In the genomic region with DNA sequence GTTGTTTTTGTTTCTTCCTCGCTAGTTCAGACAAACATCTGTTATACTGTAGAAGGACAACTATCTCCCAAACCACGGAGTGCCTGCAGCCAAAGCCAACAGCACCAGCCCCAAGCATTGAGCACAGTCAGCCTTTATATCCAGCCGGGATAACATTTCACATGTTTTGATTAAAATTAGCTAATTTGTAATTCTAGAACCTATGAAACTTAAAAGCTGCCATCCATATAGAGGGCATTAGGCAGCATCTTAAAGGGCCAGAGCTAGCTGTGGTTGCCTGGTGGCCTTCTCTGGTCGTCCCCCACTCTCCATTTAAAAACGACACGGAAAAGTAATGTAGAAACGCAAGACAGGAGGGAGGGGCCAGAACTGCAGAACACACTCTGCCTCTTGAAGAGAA, we compare ENCODE assay signal across 9 mouse cellular contexts. TPM values are rescaled to one million over a fixed set of nuclear protein-coding genes. Genes with fewer than 3 reads are reported as not detected.
DNase-seq lines count a peak whose midpoint lies in the region; ATAC-seq and TF ChIP-seq lines count a peak whose summit lies in the region.
"Had no signal": no experiment of that assay in that cellular context is flagged by ENCODE, and none has a peak within 500 bp of the region (broad histone marks: within the 10 kb centered on the region; RNA-seq: fewer than 3 reads in every experiment).

No protein-coding gene starts in this region.

- no peak for ATAC-seq in forebrain, embryonic 14.5 days
- ATAC-seq in intestine, postnatal 0 days = no peak
- ATAC-seq in stomach, embryonic 14.5 days (ENCODE audit: insufficient number of reproducible peaks, insufficient read depth, low FRiP score, low read depth) = no peak
- no peak for ATAC-seq in liver, embryonic 12.5 days

- H3K36me3 ChIP-seq in forebrain, embryonic 14.5 days (ENCODE audit: control insufficient read depth, insufficient read depth, low read length) = no peaks in the 10 kb centered on the region
- H3K36me3 ChIP-seq in intestine, postnatal 0 days (ENCODE audit: control insufficient read depth, insufficient read depth) = no peaks in the 10 kb centered on the region
- no peaks in the 10 kb centered on the region for H3K36me3 ChIP-seq in stomach, embryonic 14.5 days (ENCODE audit: control insufficient read depth, insufficient read depth, low read length)
- H3K36me3 ChIP-seq in liver, embryonic 12.5 days = no peaks in the 10 kb centered on the region

- H3K4me2 ChIP-seq in forebrain, embryonic 14.5 days (ENCODE audit: low read length) = peak overlapping the region; percentile 92
- H3K4me2 ChIP-seq in intestine, postnatal 0 days (replicated peaks; ENCODE audit: low read depth) = peak overlapping the region; percentile 96; the same call in 1 of the 2 replicates
- H3K4me2 ChIP-seq in stomach, embryonic 14.5 days (replicated peaks; ENCODE audit: low read depth, low read length) = peak overlapping the region; percentile 91
- H3K4me2 ChIP-seq in liver, embryonic 12.5 days = no peak overlapping the region

- peak overlapping the region; percentile 91 for H3K4me3 ChIP-seq in layer of hippocampus, adult 2 months
- H3K4me3 ChIP-seq in forebrain, embryonic 14.5 days (ENCODE audit: low read depth, low read length) = peak overlapping the region; percentile 85
- H3K4me3 ChIP-seq in intestine, postnatal 0 days (ENCODE audit: low read depth, low read length) = peak overlapping the region; percentile 78; the same call in 1 of the 2 replicates
- H3K4me3 ChIP-seq in stomach, embryonic 14.5 days (ENCODE audit: low read depth, low read length) = peak overlapping the region; percentile 68; the same call in 1 of the 2 replicates
- no peak overlapping the region for H3K4me3 ChIP-seq in liver, embryonic 12.5 days

- H3K4me1 ChIP-seq in forebrain, embryonic 14.5 days (ENCODE audit: control insufficient read depth, insufficient read depth, low read length) = peaks cover 27% of the 10 kb centered on the region
- H3K4me1 ChIP-seq in intestine, postnatal 0 days (replicated peaks; ENCODE audit: control insufficient read depth, insufficient read depth, low read length) = no peaks in the 10 kb centered on the region
- peaks cover 9% of the 10 kb centered on the region; the same call in 1 of the 2 replicates for H3K4me1 ChIP-seq in stomach, embryonic 14.5 days (ENCODE audit: control insufficient read depth, insufficient read depth, low read length)
- 0 out of 2 replicates have a peak, but pooled peaks cover 9% of the 10 kb centered on the region for H3K4me1 ChIP-seq in liver, embryonic 12.5 days

- WGBS in forebrain, embryonic 14.5 days = 11% methylated on average over 7 of the region's 7 CpGs
- 12% methylated on average over 7 of the region's 7 CpGs for WGBS in intestine, postnatal 0 days
- WGBS in stomach, embryonic 14.5 days = 8% methylated on average over 7 of the region's 7 CpGs
- 6% methylated on average over 7 of the region's 7 CpGs for WGBS in liver, embryonic 12.5 days (ENCODE audit: insufficient replicate concordance)

- H3K9ac ChIP-seq in forebrain, embryonic 14.5 days (ENCODE audit: low read length) = peak overlapping the region; percentile 93; the same call in 1 of the 2 replicates
- H3K9ac ChIP-seq in intestine, postnatal 0 days (ENCODE audit: low read depth, low read length) = no peak overlapping the region
- no peak overlapping the region for H3K9ac ChIP-seq in stomach, embryonic 14.5 days (replicated peaks; ENCODE audit: low read depth, low read length)
- H3K9ac ChIP-seq in liver, embryonic 12.5 days = no peak overlapping the region

- no peaks in the 10 kb centered on the region for H3K9me3 ChIP-seq in forebrain, embryonic 14.5 days (replicated peaks; ENCODE audit: control insufficient read depth, low read length)
- no peaks in the 10 kb centered on the region for H3K9me3 ChIP-seq in intestine, postnatal 0 days (ENCODE audit: control insufficient read depth)
- no peaks in the 10 kb centered on the region for H3K9me3 ChIP-seq in stomach, embryonic 14.5 days (ENCODE audit: control insufficient read depth, low read depth, low read length)
- no peaks in the 10 kb centered on the region for H3K9me3 ChIP-seq in liver, embryonic 12.5 days (replicated peaks)

- no peaks in the 10 kb centered on the region for H3K27me3 ChIP-seq in forebrain, embryonic 14.5 days (replicated peaks; ENCODE audit: control insufficient read depth, insufficient read depth, low read length)
- H3K27me3 ChIP-seq in intestine, postnatal 0 days (replicated peaks; ENCODE audit: control insufficient read depth, insufficient read depth, low read length) = peaks cover 64% of the 10 kb centered on the region
- H3K27me3 ChIP-seq in stomach, embryonic 14.5 days (ENCODE audit: control insufficient read depth, insufficient read depth, low read length) = peaks cover 5% of the 10 kb centered on the region; the same call in 1 of the 2 replicates
- peaks cover 89% of the 10 kb centered on the region for H3K27me3 ChIP-seq in liver, embryonic 12.5 days (replicated peaks)

- TF ChIP-seq CTCF in layer of hippocampus, adult 2 months (conservative IDR thresholded peaks at IDR 0.05) = no peak
- TF ChIP-seq CTCF in intestine, postnatal 0 days (IDR thresholded peaks at IDR 0.05; ENCODE audit: low read depth) = no peak

- no peak for DNase-seq in layer of hippocampus, adult 2 months (ENCODE audit: low spot score in 2 of 2)
- no peak for DNase-seq in layer of hippocampus, adult 9-10 months (ENCODE audit: low spot score)
- DNase-seq in forebrain, embryonic 14.5 days (ENCODE audit: low spot score) = no peak
- no peak for DNase-seq in spleen, adult 12 weeks (ENCODE audit: low spot score)
- no peak for DNase-seq in gastrocnemius, adult 18-20 months (ENCODE audit: low spot score)
- DNase-seq: gastrocnemius, postnatal 10 days had no signal

- H3K27ac ChIP-seq in layer of hippocampus, adult 2 months = peak overlapping the region; percentile 33; the same call in 1 of the 2 replicates
- H3K27ac ChIP-seq in forebrain, embryonic 14.5 days (ENCODE audit: low read depth, low read length) = no peak overlapping the region
- no peak overlapping the region for H3K27ac ChIP-seq in intestine, postnatal 0 days (ENCODE audit: low read depth, low read length)
- no peak overlapping the region for H3K27ac ChIP-seq in stomach, embryonic 14.5 days (ENCODE audit: low read length)
- no peak overlapping the region for H3K27ac ChIP-seq in liver, embryonic 12.5 days

RNA-seq across cellular contexts. Expression of gene Sobp, which starts 2.3 kb away (rescaled TPM):
- total RNA-seq in layer of hippocampus, adult 2 months (2021) = 10 to 100 TPM; 83.3 to 83.8 TPM
- polyA plus RNA-seq in forebrain, embryonic 14.5 days (2014; fragmentation: Nextera tagmentation; extraction: Ambion mirVana) = 12.8 and 14.5 TPM in 2 replicates
- 0.86 and 0.99 TPM in 2 replicates for polyA plus RNA-seq in intestine, postnatal 0 days (2015; fragmentation: Nextera tagmentation; extraction: Ambion mirVana)
- 2.5 and 3.4 TPM in 2 replicates for polyA plus RNA-seq in stomach, embryonic 14.5 days (2014; fragmentation: Nextera tagmentation; extraction: Ambion mirVana)
- polyA plus RNA-seq in liver, embryonic 12.5 days (2016; fragmentation: Nextera tagmentation; extraction: Ambion mirVana) = 0.04 and 0.16 TPM in 2 replicates
- total RNA-seq in gastrocnemius, adult 18-20 months (2021) = 10 to 100 TPM; 29.6 to 36.3 TPM

RNA-seq across cellular contexts. Expression of gene 9030612E09Rik, which starts 2.4 kb away (rescaled TPM):
- total RNA-seq in layer of hippocampus, adult 2 months (2021) = 1 to 10 TPM; 1.8 to 2.1 TPM
- 2.0 TPM in 2 replicates for polyA plus RNA-seq in forebrain, embryonic 14.5 days (2014; fragmentation: Nextera tagmentation; extraction: Ambion mirVana)
- 0.14 and 0.26 TPM in 2 replicates for polyA plus RNA-seq in intestine, postnatal 0 days (2015; fragmentation: Nextera tagmentation; extraction: Ambion mirVana)
- polyA plus RNA-seq in stomach, embryonic 14.5 days (2014; fragmentation: Nextera tagmentation; extraction: Ambion mirVana) = 0.39 and 0.76 TPM in 2 replicates
- not detected in 2 replicates for polyA plus RNA-seq in liver, embryonic 12.5 days (2016; fragmentation: Nextera tagmentation; extraction: Ambion mirVana)
- 1 to 10 TPM; 2.0 to 2.1 TPM for total RNA-seq in gastrocnemius, adult 18-20 months (2021)

RNA-seq across cellular contexts. Expression of gene Pdss2, which starts 49.2 kb away (rescaled TPM):
- total RNA-seq in layer of hippocampus, adult 2 months (2021) = 10 to 100 TPM; 17.6 to 17.8 TPM
- 13.3 and 13.9 TPM in 2 replicates for polyA plus RNA-seq in forebrain, embryonic 14.5 days (2014; fragmentation: Nextera tagmentation; extraction: Ambion mirVana)
- polyA plus RNA-seq in intestine, postnatal 0 days (2015; fragmentation: Nextera tagmentation; extraction: Ambion mirVana) = 7.8 and 8.0 TPM in 2 replicates
- 13.1 TPM in 2 replicates for polyA plus RNA-seq in stomach, embryonic 14.5 days (2014; fragmentation: Nextera tagmentation; extraction: Ambion mirVana)
- 10.1 and 10.2 TPM in 2 replicates for polyA plus RNA-seq in liver, embryonic 12.5 days (2016; fragmentation: Nextera tagmentation; extraction: Ambion mirVana)
- 10 to 100 TPM; 19.2 to 20.9 TPM for total RNA-seq in gastrocnemius, adult 18-20 months (2021)
